8 mouse cellular contexts compared by ENCODE assay signal in genomic region chr7:127712461-127713385, GRCm38 (mm10). TPM values are rescaled to one million over a fixed set of nuclear protein-coding genes. Genes with fewer than 3 reads are reported as not detected.
DNase-seq lines count a peak whose midpoint lies in the region; ATAC-seq and TF ChIP-seq lines count a peak whose summit lies in the region.

Gene Ctf1, plus strand, starts transcription at chr7:127712736.

- no peaks in the 10 kb centered on the region for H3K36me3 ChIP-seq in heart, embryonic 12.5 days
- H3K36me3 ChIP-seq in kidney, postnatal 0 days (ENCODE audit: insufficient read depth, low read length): no peaks in the 10 kb centered on the region
- H3K36me3 ChIP-seq in liver, embryonic 12.5 days: no peaks in the 10 kb centered on the region
- no peaks in the 10 kb centered on the region; the same call in 1 of the 2 replicates for H3K36me3 ChIP-seq in stomach, postnatal 0 days (ENCODE audit: control insufficient read depth, insufficient read depth, low read length)

- TF ChIP-seq EP300 in stomach, postnatal 0 days (optimal IDR thresholded peaks at IDR 0.05): no peak

- H3K27me3 ChIP-seq in heart, embryonic 12.5 days (replicated peaks): peaks cover 22% of the 10 kb centered on the region; the same call in 1 of the 2 replicates
- no peaks in the 10 kb centered on the region for H3K27me3 ChIP-seq in kidney, postnatal 0 days (ENCODE audit: insufficient read depth, low read length)
- H3K27me3 ChIP-seq in liver, embryonic 12.5 days (replicated peaks): peaks cover 20% of the 10 kb centered on the region
- H3K27me3 ChIP-seq in stomach, postnatal 0 days (ENCODE audit: control insufficient read depth, insufficient read depth, low read length): no peaks in the 10 kb centered on the region

- DNase-seq in B cell, adult 2 months: peak; percentile 57 to 66
- peak; percentile 91 for DNase-seq in brain, adult 2 months (ENCODE audit: low read depth, low spot score)
- DNase-seq in fat pad, adult 2 months (ENCODE audit: extremely low read depth, low read depth, low spot score): peak; percentile 76
- DNase-seq in kidney, postnatal 0 days (ENCODE audit: low spot score): peak; percentile 94
- DNase-seq in naive thymus-derived CD4-positive, alpha-beta T cell, adult 2 months (ENCODE audit: low read depth): peak; percentile 57
- DNase-seq in stomach, postnatal 0 days (ENCODE audit: low spot score): peak; percentile 82

- ATAC-seq in heart, embryonic 12.5 days (ENCODE audit: insufficient number of reproducible peaks, low FRiP score): peak; percentile 39; the same call in 1 of the 2 replicates
- ATAC-seq in kidney, postnatal 0 days (replicated peaks; ENCODE audit: low FRiP score, low read depth): peak; percentile 19
- ATAC-seq in liver, embryonic 12.5 days: no peak
- peak; percentile 63 for ATAC-seq in stomach, postnatal 0 days (ENCODE audit: low FRiP score, low TSS enrichment)

- peak within 1 kb of the TSS; percentile 64 for H3K4me2 ChIP-seq in heart, embryonic 12.5 days
- H3K4me2 ChIP-seq in kidney, postnatal 0 days (ENCODE audit: low read length): peak within 1 kb of the TSS; percentile 55
- peak within 1 kb of the TSS; percentile 73 for H3K4me2 ChIP-seq in liver, embryonic 12.5 days
- peak within 1 kb of the TSS; percentile 62 for H3K4me2 ChIP-seq in stomach, postnatal 0 days (replicated peaks; ENCODE audit: low read depth)

- peak within 1 kb of the TSS; percentile 55 for H3K27ac ChIP-seq in heart, embryonic 12.5 days (ENCODE audit: poor library complexity, severe bottlenecking)
- H3K27ac ChIP-seq in kidney, postnatal 0 days: peak within 1 kb of the TSS; percentile 88
- H3K27ac ChIP-seq in liver, embryonic 12.5 days: peak within 1 kb of the TSS; percentile 73
- peak within 1 kb of the TSS; percentile 91 for H3K27ac ChIP-seq in stomach, postnatal 0 days (replicated peaks)

- WGBS in heart, embryonic 12.5 days: 2% methylated on average over 28 of the region's 28 CpGs
- 2% methylated on average over 28 of the region's 28 CpGs for WGBS in kidney, postnatal 0 days
- WGBS in liver, embryonic 12.5 days (ENCODE audit: insufficient replicate concordance): 4% methylated on average over 28 of the region's 28 CpGs
- WGBS in stomach, postnatal 0 days: 1% methylated on average over 28 of the region's 28 CpGs

- peak within 1 kb of the TSS; percentile 40 for H3K4me3 ChIP-seq in heart, embryonic 12.5 days
- peak within 1 kb of the TSS; percentile 29 for H3K4me3 ChIP-seq in kidney, postnatal 0 days (replicated peaks; ENCODE audit: low read depth, low read length)
- H3K4me3 ChIP-seq in liver, embryonic 12.5 days: peak within 1 kb of the TSS; percentile 48
- H3K4me3 ChIP-seq in stomach, postnatal 0 days (ENCODE audit: low read depth, low read length): peak within 1 kb of the TSS; percentile 36

- no peak for TF ChIP-seq CTCF in kidney, postnatal 0 days (IDR thresholded peaks at IDR 0.05; ENCODE audit: low read depth)
- TF ChIP-seq CTCF in stomach, postnatal 0 days (IDR thresholded peaks at IDR 0.05; ENCODE audit: low read depth): no peak

- H3K9me3 ChIP-seq in heart, embryonic 12.5 days (replicated peaks): no peaks in the 10 kb centered on the region
- no peaks in the 10 kb centered on the region for H3K9me3 ChIP-seq in kidney, postnatal 0 days (replicated peaks; ENCODE audit: low read length)
- no peaks in the 10 kb centered on the region for H3K9me3 ChIP-seq in liver, embryonic 12.5 days (replicated peaks)
- no peaks in the 10 kb centered on the region for H3K9me3 ChIP-seq in stomach, postnatal 0 days (ENCODE audit: control insufficient read depth, low read length)

- H3K4me1 ChIP-seq in heart, embryonic 12.5 days (replicated peaks): peaks cover 26% of the 10 kb centered on the region
- peaks cover 15% of the 10 kb centered on the region for H3K4me1 ChIP-seq in kidney, postnatal 0 days (replicated peaks; ENCODE audit: insufficient read depth, low read length)
- peaks cover 48% of the 10 kb centered on the region for H3K4me1 ChIP-seq in liver, embryonic 12.5 days
- H3K4me1 ChIP-seq in stomach, postnatal 0 days (replicated peaks; ENCODE audit: control insufficient read depth, insufficient read depth): peaks cover 6% of the 10 kb centered on the region; the same call in 1 of the 2 replicates

- peak within 1 kb of the TSS; percentile 50 for H3K9ac ChIP-seq in heart, embryonic 12.5 days
- H3K9ac ChIP-seq in kidney, postnatal 0 days (ENCODE audit: low read depth, low read length): peak within 1 kb of the TSS; percentile 42
- peak within 1 kb of the TSS; percentile 58 for H3K9ac ChIP-seq in liver, embryonic 12.5 days
- H3K9ac ChIP-seq in stomach, postnatal 0 days (ENCODE audit: low read length): peak within 1 kb of the TSS; percentile 58

RNA-seq across cellular contexts. Expression of gene Ctf1, which starts in this region (rescaled TPM):
- polyA plus RNA-seq in heart, embryonic 12.5 days (2016; fragmentation: Nextera tagmentation; extraction: Ambion mirVana): 4.3 and 5.1 TPM in 2 replicates
- polyA plus RNA-seq in kidney, postnatal 0 days (2015; fragmentation: Nextera tagmentation; extraction: Ambion mirVana): 14.5 and 15.9 TPM in 2 replicates
- polyA plus RNA-seq in liver, embryonic 12.5 days (2016; fragmentation: Nextera tagmentation; extraction: Ambion mirVana): 3.6 and 4.6 TPM in 2 replicates
- polyA plus RNA-seq in stomach, postnatal 0 days (2015; fragmentation: Nextera tagmentation; extraction: Ambion mirVana): 13.4 and 14.5 TPM in 2 replicates
